Mouse (Mus musculus) heart, embryonic 14.5 days (tissue): ENCODE results near the gene Npr1. TPM values are rescaled to one million over a fixed set of nuclear protein-coding genes. Genes with fewer than 3 reads are reported as not detected.

ENCODE experiments used
- ATAC-seq: fragments of 200-750 bp; cut with Nextera tagmentation; 2 replicates; pipeline ENCODE4 v1.8.0; 2017; ENCODE audit warnings: low read depth, moderate TSS enrichment; ENCODE audit not compliant: insufficient number of reproducible peaks, insufficient read depth, low FRiP score
- H3K27ac ChIP-seq, 2 experiments: fragments of 200-500 bp in 1 of 2; fragments of 300-500 bp in 1 of 2; sonication (generic) in 1 of 2; replicated peaks in 1 of 2; 2 replicates each; pipeline ENCODE4 v1.5.1; 2012 to 2014; ENCODE audit warnings: low read depth in 2 of 2, low read length in 2 of 2, control low read depth in 1 of 2, mild to moderate bottlenecking in 1 of 2, mixed read lengths in 1 of 2; ENCODE audit not compliant: control insufficient read depth in 1 of 2, insufficient read depth in 1 of 2
- H3K27me3 ChIP-seq: fragments of 300-500 bp; sonication (generic); 2 replicates; pipeline ENCODE4 v1.6.1; 2014; ENCODE audit warnings: mild to moderate bottlenecking, low read length, control low read depth; ENCODE audit not compliant: control insufficient read depth, insufficient read depth
- H3K36me3 ChIP-seq: fragments of 300-500 bp; sonication (generic); 2 replicates; pipeline ENCODE4 v1.6.1; 2014; ENCODE audit warnings: mild to moderate bottlenecking, control low read depth, low read length, mixed read lengths; ENCODE audit not compliant: control insufficient read depth, insufficient read depth
- H3K4me1 ChIP-seq, 2 experiments: fragments of 200-500 bp in 1 of 2; fragments of 300-500 bp in 1 of 2; sonication (generic) in 1 of 2; 2 replicates each; pipeline ENCODE4 v1.6.1; 2012 to 2014; ENCODE audit warnings: low read length in 2 of 2, control low read depth in 1 of 2, mixed read lengths in 1 of 2; ENCODE audit not compliant: control insufficient read depth in 2 of 2, insufficient read depth in 2 of 2
- H3K4me2 ChIP-seq: fragments of 300-500 bp; sonication (generic); 2 replicates; pipeline ENCODE4 v1.6.1; 2014; ENCODE audit warnings: mild to moderate bottlenecking, low read length
- H3K4me3 ChIP-seq, 2 experiments: fragments of 200-500 bp in 1 of 2; fragments of 300-500 bp in 1 of 2; sonication (generic) in 1 of 2; 2 replicates each; pipeline ENCODE4 v1.5.1; 2012 to 2014; ENCODE audit warnings: low read length in 2 of 2, mild to moderate bottlenecking in 2 of 2, control low read depth in 1 of 2, low read depth in 1 of 2, moderate library complexity in 1 of 2; ENCODE audit not compliant: control insufficient read depth in 1 of 2, insufficient read depth in 1 of 2
- H3K9ac ChIP-seq: fragments of 300-500 bp; sonication (generic); 2 replicates; pipeline ENCODE4 v1.6.1; 2014; ENCODE audit warnings: mild to moderate bottlenecking, low read length
- H3K9me3 ChIP-seq: fragments of 300-500 bp; sonication (generic); 2 replicates; pipeline ENCODE4 v1.6.1; 2016; ENCODE audit warnings: low read length, control low read depth; ENCODE audit not compliant: control insufficient read depth
- WGBS: fragments of 180-500 bp; shearing (Covaris S2); extraction: QIAGEN DNeasy Blood & Tissue Kit; methylation state at CpG from one replicate; pipeline ENCODE4 v1.1.7; 2014; 5-methylcytosine and 5-hydroxymethylcytosine counted together
- polyA plus RNA-seq: library from polyadenylated mRNA; unstranded; fragments of >200 nt; fragmentation: Nextera tagmentation; extraction: Ambion mirVana; gene quantifications from 2 replicates; pipeline ENCODE4 v1.2.1, GENCODE M21; 2014

The Npr1 gene
- polyA plus RNA-seq, 1 experiment from 2014 or later: 11.8 TPM

DNA sequence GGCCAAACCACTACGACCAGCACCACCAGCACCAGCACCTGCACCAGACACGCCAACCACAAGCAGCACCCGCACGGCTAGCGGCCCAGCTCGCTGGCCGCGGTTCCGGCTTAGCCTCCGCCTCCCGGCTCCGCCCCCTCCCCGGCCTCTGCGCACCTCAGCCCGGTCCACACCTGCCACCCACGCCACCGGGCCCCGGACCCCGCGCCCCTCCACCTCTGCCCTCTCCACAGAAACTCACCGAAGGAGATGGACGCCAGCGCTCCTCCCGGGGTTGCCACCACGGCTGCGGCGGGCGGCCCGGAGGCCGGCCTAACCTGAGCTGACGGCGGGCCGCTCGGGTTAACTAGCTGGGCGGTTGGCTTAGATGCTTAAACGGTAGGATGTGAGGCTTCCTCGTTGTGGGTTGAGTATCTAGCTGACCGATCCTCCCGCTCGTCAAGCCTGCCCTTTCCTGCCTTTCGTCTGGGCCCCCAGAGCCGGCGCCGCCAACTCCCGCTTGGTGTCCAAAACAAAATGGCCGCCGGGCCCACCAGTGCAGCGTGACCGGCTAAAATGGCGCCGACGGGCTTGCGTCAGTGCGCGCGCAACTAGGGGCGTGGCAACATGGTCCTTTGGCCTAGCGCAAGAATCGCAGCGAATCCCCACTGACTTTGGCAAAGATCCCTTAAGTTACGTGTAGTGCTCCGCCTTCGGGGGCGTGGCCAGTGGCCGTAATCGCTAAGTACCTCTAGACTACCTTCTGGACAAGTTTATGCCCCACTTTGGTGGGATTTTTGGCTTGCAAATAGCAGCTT is 43.5 kb upstream of the Npr1 start, which contains the start of gene Chtop:
TSS of gene Chtop (minus strand) at position 549 of the 797 bp plus-strand sequence.
- under 1% methylated on average over 65 of the region's 66 CpGs for WGBS
- ATAC-seq: peak; percentile 87

DNA sequence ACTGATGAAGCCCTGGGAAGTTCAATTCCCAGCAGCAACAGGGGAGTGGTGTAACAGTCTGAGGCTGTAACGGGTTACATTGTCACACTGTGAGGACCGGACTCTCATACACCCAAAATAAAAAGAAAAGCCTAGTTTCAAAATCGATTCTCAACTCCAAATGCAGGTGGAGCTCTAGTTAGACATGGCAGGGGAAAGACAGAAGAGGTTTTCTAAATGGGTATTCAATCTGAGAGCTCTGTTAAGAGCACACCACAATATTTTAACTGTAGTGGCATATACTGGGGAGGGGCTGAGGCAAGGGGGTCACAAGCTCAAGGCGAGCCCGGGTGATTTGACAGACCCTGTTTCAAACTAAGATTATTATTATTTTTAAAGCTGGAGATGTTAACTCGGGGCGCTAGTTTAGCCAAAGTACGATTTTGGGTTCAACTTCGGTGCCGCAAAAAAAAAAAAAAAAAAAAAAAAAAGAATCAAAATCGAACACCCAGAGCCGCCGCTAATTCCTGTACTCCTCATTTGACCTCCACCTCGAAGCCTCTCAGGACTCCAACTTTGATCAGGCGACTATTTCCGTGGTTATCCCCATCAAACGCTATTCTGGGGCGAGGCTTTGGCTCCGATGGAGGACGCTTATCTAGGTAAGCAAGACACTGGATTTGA is 42.8 kb upstream of the Npr1 start:
- WGBS: 4% methylated on average over 20 of the region's 20 CpGs
- Histone ChIP-seq H3K9ac (peak overlapping the region; percentile 95), H3K27me3 (no peaks in the 10 kb centered on the region), H3K4me3 (peak overlapping the region; percentile 73 to 92), H3K9me3 (no peaks in the 10 kb centered on the region), H3K4me2 (peak overlapping the region; percentile 84), H3K27ac (peak overlapping the region in 1 of 2 experiments; percentile 94; a peak in 3 of 4 replicates), H3K36me3 (peaks cover 49% of the 10 kb centered on the region), H3K4me1 (peaks cover 5 to 18% of the 10 kb centered on the region in 2 experiments)
- no peak for ATAC-seq

More for the DNA sequence above, 43.5 kb upstream of the Npr1 start, which contains the start of gene Chtop:
- H3K36me3 ChIP-seq: peaks cover 42% of the 10 kb centered on the region
- H3K27ac ChIP-seq: peak within 1 kb of the TSS; percentile 83 to 94
- no peaks in the 10 kb centered on the region for H3K9me3 ChIP-seq
- H3K4me2 ChIP-seq: peak within 1 kb of the TSS; percentile 84
- peak within 1 kb of the TSS; percentile 95 for H3K9ac ChIP-seq
- no peaks in the 10 kb centered on the region for H3K27me3 ChIP-seq
- H3K4me3 ChIP-seq: peak within 1 kb of the TSS; percentile 73 to 92
- peaks cover 9 to 21% of the 10 kb centered on the region in 2 experiments for H3K4me1 ChIP-seq

DNA sequence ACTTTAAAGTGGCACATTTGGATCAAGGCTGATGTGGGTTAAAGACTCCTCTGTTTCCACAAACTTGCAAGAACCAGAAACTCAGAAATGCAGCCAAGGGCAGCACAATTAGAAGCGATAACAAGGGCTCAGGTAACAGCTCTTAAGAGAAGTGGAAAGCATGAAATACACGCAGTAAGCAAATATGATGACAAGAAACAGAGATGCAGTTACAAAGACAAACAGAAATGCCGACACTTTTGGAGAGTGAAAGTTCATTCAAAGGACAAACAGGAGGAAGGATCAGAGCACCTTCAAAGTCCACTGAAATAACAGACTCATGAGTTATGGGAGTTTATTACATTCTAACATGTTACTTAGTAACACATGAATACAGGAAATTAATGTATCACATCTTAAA is 40.7 kb upstream of the Npr1 start:
- Histone ChIP-seq H3K4me2 (no peak overlapping the region), H3K27ac (no peak overlapping the region), H3K9ac (no peak overlapping the region), H3K27me3 (no peaks in the 10 kb centered on the region), H3K4me3 (no peak overlapping the region), H3K9me3 (no peaks in the 10 kb centered on the region), H3K4me1 (peaks cover 0 to 9% of the 10 kb centered on the region in 2 experiments; a peak in 2 of 4 replicates), H3K36me3 (peaks cover 69% of the 10 kb centered on the region)
- 53% methylated on average over 3 of the region's 3 CpGs for WGBS
- no peak for ATAC-seq

DNA sequence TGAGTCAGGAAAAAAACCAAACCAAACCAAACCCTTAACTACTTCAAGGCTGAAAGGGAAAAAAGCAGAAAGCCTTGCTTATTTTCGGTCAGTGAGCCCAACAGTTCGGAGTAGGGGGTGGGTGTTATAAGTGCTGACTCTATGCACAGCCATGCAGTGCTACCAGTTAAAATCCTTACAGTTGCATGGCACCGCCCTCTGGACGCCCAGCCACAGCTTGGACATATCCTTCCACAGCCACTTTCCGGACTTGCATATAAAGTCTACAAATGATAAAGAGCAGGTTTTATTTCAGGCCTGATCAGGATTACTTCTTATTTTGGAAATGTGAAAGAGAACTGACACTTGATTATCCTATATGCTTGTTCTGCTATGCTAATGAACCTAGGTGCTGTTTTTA is 39.5 kb upstream of the Npr1 start:
- peaks cover 76% of the 10 kb centered on the region for H3K36me3 ChIP-seq
- H3K27me3 ChIP-seq: no peaks in the 10 kb centered on the region
- H3K4me1 ChIP-seq: peaks cover 0 to 9% of the 10 kb centered on the region in 2 experiments; a peak in 2 of 4 replicates
- no peak overlapping the region for H3K4me3 ChIP-seq
- no peak overlapping the region for H3K27ac ChIP-seq
- no peak for ATAC-seq
- no peak overlapping the region for H3K9ac ChIP-seq
- H3K4me2 ChIP-seq: no peak overlapping the region
- 91% methylated on average over 5 of the region's 5 CpGs for WGBS
- H3K9me3 ChIP-seq: no peaks in the 10 kb centered on the region

DNA sequence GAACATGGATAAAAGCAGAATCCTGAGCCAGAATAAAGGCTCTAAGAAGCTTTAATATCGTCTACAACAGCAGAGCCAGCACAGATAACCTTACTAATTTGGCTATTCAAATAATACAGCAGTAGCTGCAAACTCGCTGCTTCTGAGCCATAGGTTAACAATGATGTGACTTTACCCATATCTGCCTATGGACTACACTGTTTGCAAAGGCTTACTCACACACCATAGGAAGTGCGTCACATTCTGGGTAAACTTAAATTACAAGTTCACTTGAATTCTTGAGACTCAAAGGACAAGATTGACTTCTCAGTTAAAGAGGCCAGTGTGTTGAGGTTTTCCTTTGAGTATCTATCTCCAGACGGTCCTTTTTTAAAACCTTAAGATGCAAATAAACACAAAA is 37.8 kb upstream of the Npr1 start:
- no peak overlapping the region for H3K4me2 ChIP-seq
- H3K4me3 ChIP-seq: no peak overlapping the region
- H3K9me3 ChIP-seq: no peaks in the 10 kb centered on the region
- H3K27ac ChIP-seq: no peak overlapping the region
- H3K9ac ChIP-seq: no peak overlapping the region
- 83% methylated on average over 4 of the region's 4 CpGs for WGBS
- H3K27me3 ChIP-seq: no peaks in the 10 kb centered on the region
- ATAC-seq: no peak
- peaks cover 93% of the 10 kb centered on the region for H3K36me3 ChIP-seq
- peaks cover 0 to 9% of the 10 kb centered on the region in 2 experiments; a peak in 2 of 4 replicates for H3K4me1 ChIP-seq

DNA sequence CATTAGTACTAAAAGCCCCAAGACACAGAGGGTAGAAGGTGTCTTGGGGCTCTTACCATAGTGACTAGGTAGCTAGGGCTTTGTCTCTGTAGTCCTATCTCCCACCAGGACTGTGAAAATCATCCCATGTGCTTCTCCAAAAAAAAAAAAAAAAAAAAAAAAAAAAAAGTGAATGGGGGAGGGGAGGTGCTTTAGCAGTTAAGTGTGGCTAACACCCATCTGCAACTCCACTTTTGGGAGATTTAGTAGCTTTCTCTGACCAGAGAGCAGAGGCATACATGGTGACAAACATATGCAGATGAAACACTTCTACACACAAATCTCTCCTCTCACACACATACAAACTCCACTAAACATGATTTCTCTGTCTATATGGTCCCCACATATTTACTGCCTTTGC is 31.9 kb upstream of the Npr1 start:
- no peak overlapping the region for H3K4me3 ChIP-seq
- no peaks in the 10 kb centered on the region for H3K9me3 ChIP-seq
- H3K27ac ChIP-seq: no peak overlapping the region
- H3K36me3 ChIP-seq: peaks cover 79% of the 10 kb centered on the region
- H3K4me1 ChIP-seq: no peaks in the 10 kb centered on the region
- no peak overlapping the region for H3K4me2 ChIP-seq
- H3K9ac ChIP-seq: no peak overlapping the region
- H3K27me3 ChIP-seq: no peaks in the 10 kb centered on the region
- ATAC-seq: no peak

DNA sequence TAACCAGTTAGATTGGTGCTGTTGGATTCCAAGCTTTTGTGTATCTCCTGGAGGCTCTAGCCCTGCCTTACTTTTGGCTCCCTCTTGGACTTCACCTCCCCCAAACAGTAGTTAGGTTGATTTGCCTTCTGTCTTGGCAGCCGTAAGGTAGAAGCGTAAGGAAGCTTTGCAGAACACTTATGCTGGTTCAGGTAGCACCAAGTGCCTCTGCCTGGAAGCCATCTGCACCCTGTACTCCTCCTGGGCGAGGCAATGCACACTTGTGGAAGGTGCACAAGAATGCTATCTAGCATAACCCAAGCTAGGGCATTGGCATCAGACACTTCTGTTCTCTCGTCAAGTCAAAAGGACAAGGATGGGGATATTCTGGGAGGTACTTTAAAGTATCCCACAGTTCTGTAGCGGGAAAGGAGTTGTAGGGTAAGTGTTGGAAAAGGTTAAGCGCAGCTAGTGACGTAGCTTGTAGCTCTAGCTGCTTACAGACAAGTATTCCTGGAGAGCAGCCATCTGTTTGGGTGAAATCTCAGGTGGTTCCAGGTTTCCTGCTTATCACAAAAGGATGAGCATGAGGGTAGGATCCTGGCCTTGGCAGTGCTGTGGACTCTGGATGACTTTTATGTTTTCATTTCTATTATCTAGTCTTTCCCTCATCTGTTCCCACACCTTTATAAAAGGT is 30.3 kb upstream of the Npr1 start:
- H3K4me2 ChIP-seq: no peak overlapping the region
- no peaks in the 10 kb centered on the region for H3K9me3 ChIP-seq
- no peak for ATAC-seq
- no peaks in the 10 kb centered on the region for H3K4me1 ChIP-seq
- 83% methylated on average over 7 of the region's 7 CpGs for WGBS
- H3K27ac ChIP-seq: no peak overlapping the region
- no peak overlapping the region for H3K4me3 ChIP-seq
- no peaks in the 10 kb centered on the region for H3K27me3 ChIP-seq
- H3K9ac ChIP-seq: no peak overlapping the region
- H3K36me3 ChIP-seq: peaks cover 63% of the 10 kb centered on the region
